Mouse (Mus musculus): Measurements from ENCODE around the gene Zfyve9.

The Zfyve9 gene

GRCm38 (mm10) chr4:108780057-108780863 is at the start of gene Zfyve9:
Gene Zfyve9 (minus strand): TSS chr4:108780798.
- peak; percentile 80 for DNase-seq (ENCODE audit: low spot score)

- no peak for DNase-seq (ENCODE audit: low spot score)
These were observed 46.0 kb upstream of the Zfyve9 start for GRCm38 (mm10) chr4:108826643-108827042.

DNA sequence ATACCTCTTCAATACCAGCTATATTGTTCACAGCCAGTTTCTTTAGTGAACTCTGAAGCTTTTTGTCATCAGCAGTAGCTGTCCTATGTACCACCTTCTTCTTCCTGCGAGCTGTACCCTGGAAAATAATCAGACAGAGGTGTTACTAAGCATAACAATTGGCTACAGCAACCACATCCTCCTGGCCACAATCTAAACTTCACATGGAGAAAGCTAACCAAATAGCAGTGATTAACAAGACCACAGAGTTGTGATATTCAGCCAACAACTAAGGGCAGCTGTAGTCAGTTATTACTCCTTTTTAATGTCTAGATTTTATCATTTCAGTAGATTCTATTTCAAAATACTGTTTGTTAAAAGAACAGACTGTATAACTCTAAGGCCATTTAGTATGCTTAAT is 45.5 kb upstream of the Zfyve9 start:
- DNase-seq (ENCODE audit: low spot score): no peak

DNA sequence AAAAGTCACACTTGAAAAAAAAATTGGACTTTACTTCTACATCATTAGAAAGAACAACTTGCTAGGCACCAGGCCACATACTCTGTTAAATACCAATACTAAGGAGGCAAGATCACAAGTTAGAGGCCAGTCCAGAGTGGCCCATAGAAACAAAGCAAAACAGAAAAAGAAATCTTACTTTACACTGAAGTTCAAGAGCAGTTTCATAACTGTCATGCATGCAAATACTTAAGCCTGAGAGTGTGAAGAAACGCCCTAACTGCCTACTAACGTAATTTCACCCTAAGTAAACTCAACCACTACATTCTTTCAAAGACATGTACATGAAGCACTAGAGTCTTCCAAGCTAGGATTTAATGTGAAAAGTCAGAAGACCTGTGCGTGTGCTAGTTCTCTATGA is 45.1 kb upstream of the Zfyve9 start:
- no peak for DNase-seq (ENCODE audit: low spot score)

DNA sequence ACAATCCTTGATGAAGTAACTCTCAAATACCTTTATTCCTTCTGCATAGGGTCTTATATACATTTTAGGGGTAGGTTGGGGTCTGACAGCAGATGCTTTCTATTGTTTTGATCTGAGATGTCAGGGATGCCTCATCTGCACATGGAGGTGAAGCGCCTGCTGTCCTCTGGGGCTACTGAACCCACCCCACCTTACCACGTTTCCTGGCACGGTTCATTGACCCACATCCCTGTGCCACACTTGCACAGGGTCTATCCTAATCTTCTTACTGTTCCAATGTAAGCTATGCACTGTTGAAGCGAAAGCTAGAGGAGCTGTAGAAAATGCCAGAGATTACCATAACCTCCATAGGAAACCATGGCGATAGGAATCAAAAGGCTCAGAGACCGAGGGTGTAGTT is 31.0 kb upstream of the Zfyve9 start:
- DNase-seq (ENCODE audit: low spot score): no peak

DNA sequence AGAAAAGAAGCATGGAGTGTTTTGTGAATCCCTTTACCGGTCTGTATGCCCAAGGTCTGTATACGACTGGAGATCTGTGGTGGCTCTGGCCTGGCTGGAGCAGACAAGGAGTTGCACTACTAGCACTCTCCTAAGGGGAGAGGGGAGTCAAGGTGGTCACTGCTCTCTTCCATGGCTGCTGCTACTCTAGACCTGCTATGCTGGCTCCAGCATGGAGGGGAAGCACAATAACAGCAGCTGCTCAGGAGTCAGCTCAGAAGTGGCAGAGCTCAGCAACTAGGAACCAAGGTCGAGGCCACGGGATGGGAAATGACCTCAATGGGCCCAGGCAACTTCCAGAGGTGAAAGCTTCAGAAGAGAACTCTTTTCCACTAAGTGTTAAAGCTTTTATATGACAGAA is 30.5 kb upstream of the Zfyve9 start:
- DNase-seq (ENCODE audit: low spot score): no peak

- no peak for DNase-seq (ENCODE audit: low spot score)
These were observed 22.9 kb upstream of the Zfyve9 start for GRCm38 (mm10) chr4:108803535-108803934.

DNA sequence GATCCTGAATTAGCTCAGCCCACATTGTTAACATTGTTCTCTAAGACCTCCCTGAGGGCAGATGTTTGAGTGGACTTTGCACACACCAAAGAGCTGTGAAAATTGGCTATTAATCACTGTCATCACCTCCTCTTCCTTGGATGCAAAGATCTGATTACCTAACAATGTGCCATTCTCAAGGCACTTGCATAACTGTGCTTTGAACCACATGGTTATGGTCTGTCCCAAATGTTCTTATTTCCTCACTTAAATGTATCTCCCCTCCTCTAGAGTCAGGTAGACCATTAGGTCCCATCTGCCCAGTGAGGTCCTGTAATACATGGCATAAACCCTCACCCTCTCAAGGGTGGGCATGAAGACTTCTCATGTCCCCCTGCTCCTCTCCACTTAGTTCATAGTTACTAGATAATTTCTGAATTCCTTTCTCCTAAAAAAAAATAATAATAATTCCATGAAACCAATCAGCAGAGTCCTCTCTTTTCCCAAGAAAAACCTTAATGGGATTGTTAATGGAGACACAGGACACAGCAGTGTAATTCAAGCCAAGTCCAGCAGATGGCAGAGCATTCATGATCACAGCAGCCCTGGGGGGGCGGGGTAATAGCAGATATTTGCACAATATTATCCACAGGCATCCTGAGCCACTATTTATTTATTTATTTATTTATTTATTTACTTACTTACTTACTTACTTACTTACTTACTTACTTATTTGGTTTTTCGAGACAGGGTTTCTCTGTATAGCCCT is 17.7 kb upstream of the Zfyve9 start:
- no peak for DNase-seq (ENCODE audit: low spot score)

DNA sequence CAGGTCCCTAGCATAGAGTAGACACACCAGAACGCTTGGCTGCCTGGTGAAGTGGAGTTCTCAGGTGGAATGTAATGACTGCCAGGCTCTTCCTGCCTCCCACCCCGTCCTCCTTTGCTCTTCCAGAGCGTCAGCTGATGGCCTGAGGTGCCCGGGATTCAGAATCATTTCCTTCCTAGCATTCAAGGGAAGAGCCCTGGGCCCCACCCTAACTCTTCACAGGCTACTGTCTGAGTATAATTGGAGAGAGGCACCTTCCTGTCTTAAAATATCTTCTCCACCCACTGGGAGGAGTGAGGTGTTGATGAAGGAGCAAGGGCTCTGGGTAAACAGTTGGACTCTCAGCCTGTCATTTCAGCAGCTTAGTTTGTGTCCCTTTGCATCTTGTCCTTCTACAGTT is 16.1 kb upstream of the Zfyve9 start:
- DNase-seq (ENCODE audit: low spot score): no peak

DNA sequence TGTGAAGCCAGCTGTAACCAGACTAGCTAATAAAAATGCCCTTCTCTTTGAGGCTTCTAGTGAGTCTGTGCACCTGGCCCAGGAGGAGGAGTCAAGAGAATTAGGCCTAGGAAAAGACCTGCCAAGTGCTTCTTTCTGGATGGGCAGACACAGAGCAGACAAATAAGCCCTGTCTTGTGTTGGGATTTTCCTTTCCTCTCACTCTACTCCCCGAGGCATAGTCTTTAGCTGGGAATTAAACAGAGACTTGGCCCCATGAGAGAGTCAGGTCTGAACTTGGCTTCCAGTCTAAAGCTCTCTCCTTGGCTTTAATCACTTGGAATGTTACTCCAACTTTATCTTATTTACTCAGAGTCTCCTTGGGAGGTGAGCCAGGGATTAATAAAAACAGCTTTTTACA is 13.3 kb upstream of the Zfyve9 start:
- no peak for DNase-seq (ENCODE audit: low spot score)

DNA sequence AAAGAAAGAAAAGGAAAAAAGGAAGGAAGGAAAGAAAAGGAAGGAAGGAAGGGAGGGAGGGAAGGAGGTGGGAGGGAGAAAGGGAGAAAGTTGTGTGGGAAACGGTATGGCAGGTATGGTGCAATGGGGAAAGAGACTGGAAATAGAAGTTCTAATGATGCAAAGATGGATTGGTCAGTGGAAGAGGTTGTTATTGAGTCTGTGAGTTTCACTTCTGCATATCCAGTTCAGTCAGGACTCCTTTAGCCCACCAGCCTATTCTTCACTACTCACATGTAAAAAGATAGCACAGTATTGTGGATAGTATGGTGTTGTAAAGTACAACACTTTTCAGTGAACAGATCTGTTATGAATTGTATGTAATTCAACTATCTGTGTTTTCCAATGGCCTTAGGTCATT is 9.9 kb upstream of the Zfyve9 start:
- no peak for DNase-seq (ENCODE audit: low spot score)

GRCm38 (mm10) chr4:108789258-108789936 is 8.8 kb upstream of the Zfyve9 start:
- DNase-seq (ENCODE audit: low spot score): no peak

DNA sequence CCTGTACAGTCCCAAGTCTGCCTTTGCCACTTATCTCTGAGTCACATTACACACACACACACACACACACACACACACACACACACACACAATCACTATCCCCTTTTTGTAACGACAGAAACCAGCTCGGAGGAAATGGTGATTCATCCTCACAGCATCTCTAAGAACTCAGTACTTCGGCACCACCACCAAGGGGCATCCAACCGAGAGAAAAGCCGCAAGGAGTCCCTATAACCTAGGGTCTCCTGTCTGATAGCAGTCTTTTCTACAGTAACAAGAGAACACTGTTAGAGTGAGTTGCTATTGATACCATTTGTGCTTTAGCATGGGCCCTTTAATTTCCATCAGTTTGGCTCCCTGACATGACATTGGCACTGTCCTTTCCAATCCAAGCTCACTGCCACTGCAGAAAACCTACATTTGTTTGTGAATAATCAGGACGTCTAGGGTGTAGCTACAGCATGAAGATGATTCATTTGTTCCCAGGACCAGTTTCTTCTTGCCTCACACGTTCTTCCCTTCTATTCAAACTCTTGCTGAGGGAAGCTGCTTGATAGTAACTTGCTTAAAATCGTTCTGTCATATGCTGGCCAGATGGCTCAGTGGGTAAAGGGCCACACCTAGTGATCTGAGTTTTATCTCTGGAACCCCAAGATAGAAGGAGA is 2.0 kb upstream of the Zfyve9 start:
- DNase-seq (ENCODE audit: low spot score): no peak

DNA sequence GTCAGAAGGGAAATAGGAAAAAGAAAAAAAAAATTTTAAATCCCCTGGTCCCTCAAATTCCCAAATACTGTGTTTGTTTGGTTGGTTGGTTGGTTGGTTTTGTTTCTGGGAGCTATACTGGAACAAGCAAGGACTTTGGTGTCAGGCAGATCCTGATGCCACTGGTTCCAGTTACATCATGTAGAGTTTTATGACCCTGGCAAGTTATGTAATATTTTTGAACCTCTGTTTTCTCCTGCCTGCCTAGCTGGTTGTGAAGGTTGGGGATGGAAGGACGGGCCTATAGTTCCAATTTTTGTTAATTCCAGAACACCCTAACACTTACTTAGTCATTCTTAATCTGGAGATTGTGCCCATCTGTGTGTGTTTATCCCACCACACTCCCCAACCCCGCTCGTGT is 998 bp upstream of the Zfyve9 start:
- no peak for DNase-seq (ENCODE audit: low spot score)

- no peak for DNase-seq (ENCODE audit: low spot score)
These were observed 237 bp upstream of the Zfyve9 start for GRCm38 (mm10) chr4:108780864-108781205.

DNA sequence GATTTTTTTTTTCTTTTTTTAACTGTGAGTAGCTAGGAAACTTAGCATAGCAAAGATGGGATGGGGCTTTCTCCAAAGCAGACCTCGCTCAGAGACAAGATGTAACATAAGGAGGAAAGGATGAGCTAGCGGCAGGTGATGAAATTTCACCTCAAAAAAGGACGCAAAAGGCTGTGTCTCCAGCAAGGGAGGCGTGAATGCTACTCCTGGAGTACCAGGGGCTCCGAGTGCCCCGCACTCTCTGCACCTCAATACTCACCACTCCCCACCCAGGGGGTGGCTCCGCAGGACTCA is 888 bp downstream of the Zfyve9 start:
- no peak for DNase-seq (ENCODE audit: low spot score)

GRCm38 (mm10) chr4:108768527-108768926 is 12.1 kb downstream of the Zfyve9 start:
- DNase-seq (ENCODE audit: low spot score): no peak

DNA sequence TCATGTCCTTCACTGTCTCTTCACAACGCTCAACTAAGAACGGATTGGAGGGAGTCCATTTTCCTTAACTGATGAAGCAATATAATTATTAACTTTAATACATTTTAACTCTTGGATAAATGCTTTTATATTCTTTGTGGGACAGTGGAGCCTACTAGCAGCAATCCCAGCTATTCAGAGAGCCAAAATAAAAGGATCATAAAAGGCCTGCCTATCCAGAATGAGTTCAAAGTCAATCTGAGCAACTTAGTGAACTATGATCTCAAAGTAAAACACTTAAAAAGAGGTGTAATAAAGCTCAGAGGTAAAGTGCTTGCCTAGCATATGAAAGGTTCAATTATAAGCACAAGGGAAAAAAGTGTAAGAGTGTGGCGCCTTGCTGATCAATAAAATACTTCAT is 21.0 kb downstream of the Zfyve9 start:
- DNase-seq (ENCODE audit: low spot score): no peak

DNA sequence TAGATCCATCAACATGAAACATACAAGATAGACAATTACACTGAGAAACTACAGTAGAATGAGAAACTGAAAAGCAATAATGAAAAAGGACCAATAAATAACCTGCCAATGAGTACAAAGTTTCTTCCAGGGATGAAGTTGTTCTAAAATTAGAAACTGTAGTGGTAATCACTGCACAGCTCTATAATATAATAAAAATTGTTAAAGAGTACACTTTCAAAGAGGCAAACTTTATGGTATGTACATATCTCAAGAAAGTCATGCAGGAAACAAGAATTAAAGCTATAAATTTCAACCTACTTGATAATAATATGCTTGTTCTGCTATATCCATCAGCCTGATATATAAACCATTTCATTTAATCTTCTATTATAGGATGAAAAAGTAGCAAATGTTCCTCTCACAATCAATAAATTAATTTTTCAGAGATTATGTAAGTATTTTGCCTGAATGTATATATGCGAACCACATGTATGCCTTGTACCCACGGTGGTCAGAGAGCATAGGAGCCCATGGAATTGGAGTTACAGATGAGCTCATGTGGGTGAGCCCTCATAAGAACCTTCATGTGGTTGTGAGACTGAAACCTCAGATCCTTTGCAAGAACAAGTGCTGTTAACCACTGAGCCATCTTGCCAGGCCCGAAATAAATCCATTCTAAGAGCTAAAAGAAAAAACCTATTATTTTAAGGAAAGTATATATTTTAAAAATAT is 34.3 kb downstream of the Zfyve9 start:
- no peak for DNase-seq (ENCODE audit: low spot score)

GRCm38 (mm10) chr4:108731582-108731981 is 49.0 kb downstream of the Zfyve9 start:
- no peak for DNase-seq (ENCODE audit: low spot score)

DNA sequence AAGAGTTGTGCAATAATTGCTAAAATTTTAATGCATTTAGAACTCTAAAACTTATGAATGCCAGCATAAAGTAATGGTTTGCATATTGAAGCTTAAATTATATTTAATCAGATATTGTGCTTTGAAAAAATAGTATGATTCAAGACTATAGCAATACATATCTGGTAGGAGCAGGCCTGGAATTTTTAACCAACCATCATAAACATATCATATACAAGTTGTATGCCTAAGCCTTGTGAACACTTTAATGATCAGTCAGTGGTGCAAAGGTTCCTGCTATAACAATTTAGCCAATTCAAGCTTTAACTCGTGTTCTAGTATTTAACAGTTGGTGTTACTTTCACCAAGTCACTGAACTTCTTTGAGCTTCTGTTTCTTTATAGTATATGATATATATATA is 50.1 kb downstream of the Zfyve9 start:
- no peak for DNase-seq (ENCODE audit: low spot score)

GRCm38 (mm10) chr4:108724102-108724501 is 56.5 kb downstream of the Zfyve9 start:
- DNase-seq (ENCODE audit: low spot score): no peak

Measured in testis, postnatal 14 days (tissue).